Mouse (Mus musculus) embryonic facial prominence, embryonic 15.5 days (tissue): ENCODE results near the gene Rpl15. TPM values are rescaled to one million over a fixed set of nuclear protein-coding genes. Genes with fewer than 3 reads are reported as not detected.
"Not testable (repeated sequence)": the region's sequence is repeated elsewhere in the genome, so short reads cannot be mapped to it uniquely, and the experiment has no call there.

Experiments used
- ATAC-seq: fragments of 200-750 bp; cut with Nextera tagmentation; 2 replicates; pipeline ENCODE4 v1.8.0; 2017; ENCODE audit warnings: low read depth, moderate TSS enrichment; ENCODE audit not compliant: insufficient number of reproducible peaks, low FRiP score, low TSS enrichment
- H3K27ac ChIP-seq: fragments of 300-500 bp; sonication (generic); replicated peaks from 2 replicates; pipeline ENCODE4 v1.5.1; 2015; ENCODE audit warnings: mild to moderate bottlenecking, inconsistent platforms
- H3K27me3 ChIP-seq: fragments of 300-500 bp; sonication (generic); 2 replicates; pipeline ENCODE4 v1.6.1; 2015; ENCODE audit warnings: inconsistent platforms
- H3K36me3 ChIP-seq: fragments of 300-500 bp; sonication (generic); 2 replicates; pipeline ENCODE4 v1.6.1; 2015; ENCODE audit warnings: mild to moderate bottlenecking, inconsistent platforms
- H3K4me1 ChIP-seq: fragments of 300-500 bp; sonication (generic); 2 replicates; pipeline ENCODE4 v1.6.1; 2015; ENCODE audit warnings: inconsistent platforms
- H3K4me2 ChIP-seq: fragments of 300-500 bp; sonication (generic); replicated peaks from 2 replicates; pipeline ENCODE4 v1.6.1; 2015; ENCODE audit warnings: mild to moderate bottlenecking, inconsistent platforms
- H3K4me3 ChIP-seq: fragments of 300-500 bp; sonication (generic); replicated peaks from 2 replicates; pipeline ENCODE4 v1.5.1; 2015; ENCODE audit warnings: mild to moderate bottlenecking, inconsistent platforms
- H3K9ac ChIP-seq: fragments of 300-500 bp; sonication (generic); 2 replicates; pipeline ENCODE4 v1.6.1; 2015; ENCODE audit warnings: inconsistent platforms
- H3K9me3 ChIP-seq: fragments of 300-500 bp; sonication (generic); replicated peaks from 2 replicates; pipeline ENCODE4 v1.6.1; 2016; ENCODE audit warnings: inconsistent platforms
- WGBS: fragments of 180-500 bp; shearing (Covaris S2); methylation state at CpG from one replicate; pipeline ENCODE4 v1.1.7; 2015; 5-methylcytosine and 5-hydroxymethylcytosine counted together
- polyA plus RNA-seq: library from polyadenylated mRNA; unstranded; fragments of >200 nt; fragmentation: Nextera tagmentation; extraction: Ambion mirVana; gene quantifications from 2 replicates; pipeline ENCODE4 v1.2.1, GENCODE M21; 2015

The Rpl15 gene
- polyA plus RNA-seq, 1 experiment from 2014 or later = 399 TPM

GRCm38 (mm10) chr14:18225431-18225830 lies 45.8 kb downstream of the Rpl15 start:
- WGBS = 97% methylated on average over 11 of the region's 11 CpGs
- H3K4me3 ChIP-seq, H3K27ac ChIP-seq, H3K9ac ChIP-seq, H3K9me3 ChIP-seq, H3K4me1 ChIP-seq, H3K36me3 ChIP-seq, H3K4me2 ChIP-seq, ATAC-seq, H3K27me3 ChIP-seq: not testable (repeated sequence)

- no peak overlapping the region for H3K4me3 ChIP-seq
- no peaks in the 10 kb centered on the region for H3K36me3 ChIP-seq
- H3K4me1 ChIP-seq = no peaks in the 10 kb centered on the region
- no peaks in the 10 kb centered on the region for H3K27me3 ChIP-seq
- no peak for ATAC-seq
- no peak overlapping the region for H3K27ac ChIP-seq
- no peak overlapping the region for H3K4me2 ChIP-seq
- no peaks in the 10 kb centered on the region for H3K9me3 ChIP-seq
- H3K9ac ChIP-seq = no peak overlapping the region
- 90% methylated on average over 6 of the region's 6 CpGs for WGBS
Measured at GRCm38 (mm10) chr14:18221977-18222376, 49.2 kb downstream of the Rpl15 start.

Other genes with a start within 250 kb of the Rpl15 start
- gene Nr1d2, start 32.3 kb downstream of the Rpl15 start, polyA plus RNA-seq = 7.0 and 7.1 TPM in 2 replicates
- gene Nkiras1, start 255 bp downstream of the Rpl15 start, polyA plus RNA-seq = 20.9 and 21.3 TPM in 2 replicates
- gene Ube2e1, start 60.5 kb upstream of the Rpl15 start, polyA plus RNA-seq = 140 and 148 TPM in 2 replicates